Mouse (Mus musculus) kidney, adult 18-20 months (tissue): ENCODE data around the gene Cdca3.

Experiments used
- DNase-seq: peaks from one replicate; pipeline ENCODE4 v3.0.0; 2021

Gene Cdca3

GRCm38 (mm10) chr6:124836411-124836810, 7.1 kb downstream of the Cdca3 start:
- DNase-seq, result no peak

- no peak for DNase-seq
These were observed 10.5 kb downstream of the Cdca3 start for GRCm38 (mm10) chr6:124839805-124840204.

- no peak for DNase-seq
These were observed 11.2 kb downstream of the Cdca3 start, which contains the start of gene Gnb3 for GRCm38 (mm10) chr6:124840241-124841167. Gene Gnb3, minus strand, starts transcription at chr6:124840275.

GRCm38 (mm10) chr6:124847305-124847704, 18.0 kb downstream of the Cdca3 start:
- peak; percentile 93 for DNase-seq

- DNase-seq, result no peak
These were observed 21.2 kb downstream of the Cdca3 start for GRCm38 (mm10) chr6:124850535-124850934.

- no peak for DNase-seq
These were observed 25.3 kb downstream of the Cdca3 start for GRCm38 (mm10) chr6:124854647-124855046.

GRCm38 (mm10) chr6:124856321-124856720, 27.0 kb downstream of the Cdca3 start:
- DNase-seq, result no peak

GRCm38 (mm10) chr6:124856916-124857839, 27.8 kb downstream of the Cdca3 start, which contains the start of gene P3h3:
Gene P3h3, minus strand, starts transcription at chr6:124857752.
- peak; percentile 78 for DNase-seq

GRCm38 (mm10) chr6:124857840-124858530, 28.6 kb downstream of the Cdca3 start:
- no peak for DNase-seq

- no peak for DNase-seq
These were observed 29.4 kb downstream of the Cdca3 start for GRCm38 (mm10) chr6:124858561-124859318.

- peak; percentile 90 for DNase-seq
These were observed 30.4 kb downstream of the Cdca3 start for GRCm38 (mm10) chr6:124859725-124860124.

- no peak for DNase-seq
These were observed 31.2 kb downstream of the Cdca3 start for GRCm38 (mm10) chr6:124860511-124860910.

- DNase-seq, result no peak
These were observed 31.9 kb downstream of the Cdca3 start for GRCm38 (mm10) chr6:124861266-124861665.

- no peak for DNase-seq
These were observed 32.5 kb downstream of the Cdca3 start for GRCm38 (mm10) chr6:124861802-124862201.

GRCm38 (mm10) chr6:124862406-124863124, 33.2 kb downstream of the Cdca3 start:
- DNase-seq, result no peak

GRCm38 (mm10) chr6:124863125-124863657, 33.8 kb downstream of the Cdca3 start:
- no peak for DNase-seq

- peak; percentile 58 for DNase-seq
These were observed 34.4 kb downstream of the Cdca3 start, which contains the start of gene Gpr162 for GRCm38 (mm10) chr6:124863658-124864298. Gene Gpr162, minus strand, starts transcription at chr6:124863983.

- peak; percentile 16 for DNase-seq
These were observed 36.5 kb downstream of the Cdca3 start for GRCm38 (mm10) chr6:124865766-124866362.

GRCm38 (mm10) chr6:124866560-124866959, 37.2 kb downstream of the Cdca3 start:
- DNase-seq, result no peak

GRCm38 (mm10) chr6:124874348-124874747, 45.0 kb downstream of the Cdca3 start:
- no peak for DNase-seq
